Mouse (Mus musculus): Measurements from ENCODE around the gene Prkar1a. TPM values are rescaled to one million over a fixed set of nuclear protein-coding genes. Genes with fewer than 3 reads are reported as not detected.

The Prkar1a gene
- total and polyA plus RNA-seq, 3 experiments = 169 to 378 (median 363) TPM

GRCm38 (mm10) chr11:109672021-109672324, 22.8 kb downstream of the Prkar1a start:
- H3K4me3 ChIP-seq = no peak overlapping the region
- WGBS = 87% methylated on average over 5 of the region's 5 CpGs
- H3K4me1 ChIP-seq (ENCODE audit: control insufficient read depth, insufficient read depth, low read length) = peaks cover 20% of the 10 kb centered on the region
- peak overlapping the region; percentile 73 for H3K27ac ChIP-seq
- TF ChIP-seq CTCF (IDR thresholded peaks at IDR 0.05) = no peak
- no peaks in the 10 kb centered on the region for H3K27me3 ChIP-seq (ENCODE audit: control insufficient read depth, insufficient read depth, low read length)
- no peak for DNase-seq
- peaks cover 18% of the 10 kb centered on the region for H3K36me3 ChIP-seq (ENCODE audit: control insufficient read depth, insufficient read depth, low read length)
- intact Hi-C loops (cut with DNase I) = loop anchor here (10.0 kb wide), 1 partner anchor 593 kb away; no protein-coding TSS in a partner anchor
- H3K79me2 ChIP-seq (replicated peaks; ENCODE audit: control insufficient read depth, insufficient read depth, low read length) = no peaks in the 10 kb centered on the region
- no peak overlapping the region for H3K9ac ChIP-seq (ENCODE audit: low read depth, low read length)

- DNase-seq = no peak
- WGBS = 63% methylated on average over 8 of the region's 8 CpGs
- H3K27me3 ChIP-seq (ENCODE audit: control insufficient read depth, insufficient read depth, low read length) = no peaks in the 10 kb centered on the region
- H3K79me2 ChIP-seq (replicated peaks; ENCODE audit: control insufficient read depth, insufficient read depth, low read length) = no peaks in the 10 kb centered on the region
- intact Hi-C loops (cut with DNase I) = loop anchor here (10.0 kb wide), 1 partner anchor 592 kb away; no protein-coding TSS in a partner anchor
- TF ChIP-seq POLR2A (IDR thresholded peaks at IDR 0.05; ENCODE audit: insufficient read depth, low read depth, low read length) (no peak), EP300 (IDR thresholded peaks at IDR 0.05; ENCODE audit: insufficient read depth, low read depth, low read length) (no peak), CTCF (IDR thresholded peaks at IDR 0.05) (no peak)
- H3K27ac ChIP-seq = peak overlapping the region; percentile 73
- no peak overlapping the region for H3K4me3 ChIP-seq
- peaks cover 18% of the 10 kb centered on the region for H3K36me3 ChIP-seq (ENCODE audit: control insufficient read depth, insufficient read depth, low read length)
- H3K9ac ChIP-seq (ENCODE audit: low read depth, low read length) = no peak overlapping the region
- H3K4me1 ChIP-seq (ENCODE audit: control insufficient read depth, insufficient read depth, low read length) = peaks cover 20% of the 10 kb centered on the region
Measured at GRCm38 (mm10) chr11:109672396-109672795, 23.2 kb downstream of the Prkar1a start.

- Histone ChIP-seq H3K36me3 (ENCODE audit: control insufficient read depth, insufficient read depth, low read length) (peaks cover 16% of the 10 kb centered on the region), H3K79me2 (replicated peaks; ENCODE audit: control insufficient read depth, insufficient read depth, low read length) (no peaks in the 10 kb centered on the region), H3K4me1 (ENCODE audit: control insufficient read depth, insufficient read depth, low read length) (peaks cover 18% of the 10 kb centered on the region), H3K27me3 (ENCODE audit: control insufficient read depth, insufficient read depth, low read length) (no peaks in the 10 kb centered on the region), H3K27ac (peak overlapping the region; percentile 73), H3K4me3 (no peak overlapping the region), H3K9ac (ENCODE audit: low read depth, low read length) (no peak overlapping the region)
- intact Hi-C loops (cut with DNase I) = loop anchor here (10.0 kb wide), 1 partner anchor 592 kb away; no protein-coding TSS in a partner anchor
- 42% methylated on average over 21 of the region's 21 CpGs for WGBS
- peak; percentile 54 to 63 for DNase-seq
- TF ChIP-seq EP300 (IDR thresholded peaks at IDR 0.05; ENCODE audit: insufficient read depth, low read depth, low read length) (no peak), CTCF (IDR thresholded peaks at IDR 0.05) (no peak), POLR2A (IDR thresholded peaks at IDR 0.05; ENCODE audit: insufficient read depth, low read depth, low read length) (no peak; the same call in 1 of the 2 replicates)
Measured at GRCm38 (mm10) chr11:109672881-109673739, 23.9 kb downstream of the Prkar1a start.

- Histone ChIP-seq H3K79me2 (replicated peaks; ENCODE audit: control insufficient read depth, insufficient read depth, low read length) (no peaks in the 10 kb centered on the region), H3K27me3 (ENCODE audit: control insufficient read depth, insufficient read depth, low read length) (no peaks in the 10 kb centered on the region), H3K36me3 (ENCODE audit: control insufficient read depth, insufficient read depth, low read length) (peaks cover 12% of the 10 kb centered on the region), H3K4me1 (ENCODE audit: control insufficient read depth, insufficient read depth, low read length) (peaks cover 18% of the 10 kb centered on the region), H3K27ac (no peak overlapping the region), H3K9ac (ENCODE audit: low read depth, low read length) (no peak overlapping the region), H3K4me3 (no peak overlapping the region)
- intact Hi-C loops (cut with DNase I) = loop anchor here (10.0 kb wide), 1 partner anchor 591 kb away; no protein-coding TSS in a partner anchor
- WGBS = 75% methylated on average over 7 of the region's 7 CpGs
- TF ChIP-seq CTCF (IDR thresholded peaks at IDR 0.05) = no peak
- TF ChIP-seq EP300 (IDR thresholded peaks at IDR 0.05; ENCODE audit: insufficient read depth, low read depth, low read length) = no peak
- TF ChIP-seq POLR2A (IDR thresholded peaks at IDR 0.05; ENCODE audit: insufficient read depth, low read depth, low read length) = no peak
- no peak for DNase-seq
Measured at GRCm38 (mm10) chr11:109673741-109674140, 24.5 kb downstream of the Prkar1a start.

- H3K4me3 ChIP-seq = no peak overlapping the region
- peaks cover 11% of the 10 kb centered on the region for H3K36me3 ChIP-seq (ENCODE audit: control insufficient read depth, insufficient read depth, low read length)
- intact Hi-C loops (cut with DNase I) = loop anchor here (10.0 kb wide), 1 partner anchor 590 kb away; no protein-coding TSS in a partner anchor
- DNase-seq = no peak
- H3K27ac ChIP-seq = no peak overlapping the region
- no peak overlapping the region for H3K9ac ChIP-seq (ENCODE audit: low read depth, low read length)
- peaks cover 18% of the 10 kb centered on the region for H3K4me1 ChIP-seq (ENCODE audit: control insufficient read depth, insufficient read depth, low read length)
- 0 out of 2 replicates have a peak, but pooled peaks have one; percentile 9 for TF ChIP-seq CTCF (IDR thresholded peaks at IDR 0.05)
- TF ChIP-seq POLR2A (IDR thresholded peaks at IDR 0.05; ENCODE audit: insufficient read depth, low read depth, low read length) = no peak
- H3K27me3 ChIP-seq (ENCODE audit: control insufficient read depth, insufficient read depth, low read length) = no peaks in the 10 kb centered on the region
- H3K79me2 ChIP-seq (replicated peaks; ENCODE audit: control insufficient read depth, insufficient read depth, low read length) = no peaks in the 10 kb centered on the region
- WGBS = 83% methylated on average over 11 of the region's 11 CpGs
Measured at GRCm38 (mm10) chr11:109674542-109674941, 25.3 kb downstream of the Prkar1a start.

- H3K4me3 ChIP-seq = no peak overlapping the region
- WGBS = 78% methylated on average over 3 of the region's 3 CpGs
- no peaks in the 10 kb centered on the region for H3K27me3 ChIP-seq (ENCODE audit: control insufficient read depth, insufficient read depth, low read length)
- H3K9ac ChIP-seq (ENCODE audit: low read depth, low read length) = no peak overlapping the region
- TF ChIP-seq POLR2A (IDR thresholded peaks at IDR 0.05; ENCODE audit: insufficient read depth, low read depth, low read length) (no peak), EP300 (IDR thresholded peaks at IDR 0.05; ENCODE audit: insufficient read depth, low read depth, low read length) (no peak), CTCF (IDR thresholded peaks at IDR 0.05) (no peak)
- no peaks in the 10 kb centered on the region for H3K79me2 ChIP-seq (replicated peaks; ENCODE audit: control insufficient read depth, insufficient read depth, low read length)
- DNase-seq = no peak
- intact Hi-C loops (cut with DNase I) = loop anchor here (10.0 kb wide), 1 partner anchor 590 kb away; no protein-coding TSS in a partner anchor
- H3K4me1 ChIP-seq (ENCODE audit: control insufficient read depth, insufficient read depth, low read length) = peaks cover 14% of the 10 kb centered on the region
- H3K27ac ChIP-seq = no peak overlapping the region
- peaks cover 6% of the 10 kb centered on the region for H3K36me3 ChIP-seq (ENCODE audit: control insufficient read depth, insufficient read depth, low read length)
Measured at GRCm38 (mm10) chr11:109675208-109675607, 26.0 kb downstream of the Prkar1a start.
